Comparison of ENCODE assay signal across 21 mouse cellular contexts in the genomic region with DNA sequence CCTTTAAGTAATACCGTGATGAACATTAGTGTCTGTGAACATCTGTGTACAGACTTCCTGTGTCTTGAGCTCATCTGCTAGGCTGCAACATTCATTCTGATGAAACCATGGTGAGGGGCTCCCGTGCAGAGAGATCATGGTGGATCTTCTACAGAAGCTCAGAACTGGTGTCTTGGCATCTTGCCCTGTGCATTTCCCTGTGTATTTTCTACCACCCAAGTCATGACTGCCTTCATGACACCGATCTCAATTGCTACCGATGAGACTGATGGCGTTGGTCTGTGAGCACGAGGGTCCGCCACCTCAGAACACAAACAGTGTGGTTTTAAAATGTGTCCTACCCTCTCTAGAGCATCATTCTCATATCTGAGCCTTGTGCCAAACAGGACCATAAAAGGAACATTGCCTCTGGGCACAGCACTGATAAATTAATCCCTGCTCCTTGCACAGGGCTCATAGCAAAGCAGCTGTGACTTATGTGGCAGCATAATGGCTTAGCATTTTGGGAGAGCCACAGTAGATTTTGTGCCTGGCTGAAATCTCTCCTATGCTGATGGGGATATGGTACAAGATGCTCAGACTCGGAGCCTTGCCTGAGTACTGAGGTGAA.
DNase-seq lines count a peak whose midpoint lies in the region; ATAC-seq lines count a peak whose summit lies in the region.
"Had no signal": no experiment of that assay in that cellular context is flagged by ENCODE, and none has a peak within 500 bp of the region (broad histone marks: within the 10 kb centered on the region; RNA-seq: fewer than 3 reads in every experiment).

No protein-coding gene starts in this region.

- no peaks in the 10 kb centered on the region for H3K36me3 ChIP-seq in forebrain, embryonic 15.5 days
- H3K36me3 ChIP-seq in forebrain, embryonic 12.5 days (replicated peaks): no peaks in the 10 kb centered on the region
- no peaks in the 10 kb centered on the region for H3K36me3 ChIP-seq in neural tube, embryonic 12.5 days
- no peaks in the 10 kb centered on the region for H3K36me3 ChIP-seq in midbrain, embryonic 14.5 days (ENCODE audit: control insufficient read depth, insufficient read depth, low read length)
- H3K36me3 ChIP-seq in liver, embryonic 11.5 days (ENCODE audit: control insufficient read depth, insufficient read depth, low read length): no peaks in the 10 kb centered on the region
- H3K36me3 ChIP-seq: embryonic facial prominence, embryonic 12.5 days had no signal

- DNase-seq in neural tube, embryonic 10.5 days (ENCODE audit: extremely low spot score, low spot score): no peak
- peak; percentile 68 for DNase-seq in midbrain, embryonic 14.5 days
- no peak for DNase-seq in embryo, embryonic 9.5 days (ENCODE audit: extremely low spot score)
- DNase-seq in liver, embryonic 11.5 days (ENCODE audit: low spot score): no peak
- DNase-seq: adrenal gland, postnatal 25 days; B cell, adult 2 months; gastrocnemius, postnatal 14 days; heart, adult 2 months; kidney, adult 8-10 months; kidney, postnatal 25 days; liver; lung, adult 2 months; lung, postnatal 4 days; right cerebral cortex, adult 18-20 months had no signal

- H3K9ac ChIP-seq in forebrain, embryonic 15.5 days (replicated peaks): no peak overlapping the region
- no peak overlapping the region for H3K9ac ChIP-seq in forebrain, embryonic 12.5 days
- no peak overlapping the region for H3K9ac ChIP-seq in neural tube, embryonic 12.5 days
- H3K9ac ChIP-seq in midbrain, embryonic 14.5 days (replicated peaks; ENCODE audit: low read length): no peak overlapping the region
- H3K9ac ChIP-seq in liver, embryonic 11.5 days (ENCODE audit: low read depth, low read length): no peak overlapping the region
- H3K9ac ChIP-seq: embryonic facial prominence, embryonic 12.5 days had no signal

- no peaks in the 10 kb centered on the region for H3K27me3 ChIP-seq in forebrain, embryonic 15.5 days
- no peaks in the 10 kb centered on the region for H3K27me3 ChIP-seq in forebrain, embryonic 12.5 days
- no peaks in the 10 kb centered on the region for H3K27me3 ChIP-seq in neural tube, embryonic 12.5 days (replicated peaks)
- H3K27me3 ChIP-seq in midbrain, embryonic 14.5 days (ENCODE audit: control insufficient read depth, insufficient read depth, low read length): no peaks in the 10 kb centered on the region
- no peaks in the 10 kb centered on the region for H3K27me3 ChIP-seq in liver, embryonic 11.5 days (replicated peaks; ENCODE audit: control insufficient read depth, insufficient read depth, low read length)
- H3K27me3 ChIP-seq: embryonic facial prominence, embryonic 12.5 days had no signal

- 0 out of 2 replicates have a peak overlapping the region, but pooled peaks have one; percentile 3 for H3K27ac ChIP-seq in forebrain, embryonic 15.5 days (replicated peaks)
- H3K27ac ChIP-seq in forebrain, embryonic 12.5 days: no peak overlapping the region
- H3K27ac ChIP-seq in neural tube, embryonic 12.5 days: no peak overlapping the region
- peak overlapping the region; percentile 6 for H3K27ac ChIP-seq in midbrain, embryonic 14.5 days (replicated peaks; ENCODE audit: low read depth, low read length)
- no peak overlapping the region for H3K27ac ChIP-seq in liver, embryonic 11.5 days (ENCODE audit: low read depth, low read length)
- H3K27ac ChIP-seq: embryonic facial prominence, embryonic 12.5 days; heart, adult 2 months had no signal

- no peak overlapping the region for H3K4me2 ChIP-seq in forebrain, embryonic 15.5 days (replicated peaks)
- no peak overlapping the region for H3K4me2 ChIP-seq in forebrain, embryonic 12.5 days
- H3K4me2 ChIP-seq in neural tube, embryonic 12.5 days (replicated peaks): no peak overlapping the region
- no peak overlapping the region for H3K4me2 ChIP-seq in midbrain, embryonic 14.5 days (ENCODE audit: low read length)
- H3K4me2 ChIP-seq in liver, embryonic 11.5 days: no peak overlapping the region
- H3K4me2 ChIP-seq: embryonic facial prominence, embryonic 12.5 days had no signal

- no peak for ATAC-seq in forebrain, embryonic 15.5 days (replicated peaks)
- no peak for ATAC-seq in forebrain, embryonic 12.5 days (ENCODE audit: low FRiP score)
- 0 out of 2 replicates have a peak, but pooled peaks have one; percentile 25 for ATAC-seq in neural tube, embryonic 12.5 days (ENCODE audit: low FRiP score, low read depth)
- no peak for ATAC-seq in midbrain, embryonic 14.5 days (ENCODE audit: low FRiP score, low TSS enrichment)
- ATAC-seq in liver, embryonic 11.5 days (replicated peaks; ENCODE audit: low FRiP score): no peak
- ATAC-seq: activated CD4-positive, CD25-positive, alpha-beta regulatory T cell, adult 4 months; inflammation-experienced regulatory T-cells, adult 6 months; Patski had no signal

- WGBS in forebrain, embryonic 15.5 days: 78% methylated on average over 8 of the region's 8 CpGs
- WGBS in forebrain, embryonic 12.5 days: 88% methylated on average over 8 of the region's 8 CpGs
- 70% methylated on average over 8 of the region's 8 CpGs for WGBS in neural tube, embryonic 12.5 days
- WGBS in midbrain, embryonic 14.5 days: 70% methylated on average over 8 of the region's 8 CpGs
- 78% methylated on average over 8 of the region's 8 CpGs for WGBS in liver, embryonic 11.5 days

- H3K4me3 ChIP-seq in forebrain, embryonic 15.5 days: no peak overlapping the region
- no peak overlapping the region for H3K4me3 ChIP-seq in forebrain, embryonic 12.5 days (replicated peaks)
- no peak overlapping the region for H3K4me3 ChIP-seq in neural tube, embryonic 12.5 days
- H3K4me3 ChIP-seq in midbrain, embryonic 14.5 days (replicated peaks; ENCODE audit: low read depth, low read length): no peak overlapping the region
- H3K4me3 ChIP-seq in liver, embryonic 11.5 days (ENCODE audit: low read depth, low read length): no peak overlapping the region
- H3K4me3 ChIP-seq: embryonic facial prominence, embryonic 12.5 days; heart, adult 2 months had no signal

- no peaks in the 10 kb centered on the region for H3K9me3 ChIP-seq in forebrain, embryonic 15.5 days
- no peaks in the 10 kb centered on the region for H3K9me3 ChIP-seq in forebrain, embryonic 12.5 days
- H3K9me3 ChIP-seq in neural tube, embryonic 12.5 days: no peaks in the 10 kb centered on the region
- no peaks in the 10 kb centered on the region for H3K9me3 ChIP-seq in midbrain, embryonic 14.5 days (ENCODE audit: control insufficient read depth, low read length)
- no peaks in the 10 kb centered on the region for H3K9me3 ChIP-seq in liver, embryonic 11.5 days (ENCODE audit: control insufficient read depth, low read length)
- H3K9me3 ChIP-seq: embryonic facial prominence, embryonic 12.5 days had no signal

- H3K4me1 ChIP-seq in forebrain, embryonic 15.5 days: peaks cover 14% of the 10 kb centered on the region
- peaks cover 16% of the 10 kb centered on the region; the same call in 1 of the 2 replicates for H3K4me1 ChIP-seq in forebrain, embryonic 12.5 days
- H3K4me1 ChIP-seq in neural tube, embryonic 12.5 days: peaks cover 12% of the 10 kb centered on the region
- peaks cover 26% of the 10 kb centered on the region for H3K4me1 ChIP-seq in midbrain, embryonic 14.5 days (ENCODE audit: control insufficient read depth, insufficient read depth, low read length)
- H3K4me1 ChIP-seq in liver, embryonic 11.5 days (replicated peaks; ENCODE audit: control insufficient read depth, insufficient read depth, low read length): peaks cover 3% of the 10 kb centered on the region
- H3K4me1 ChIP-seq: embryonic facial prominence, embryonic 12.5 days had no signal

Comparison
In these comparisons a context has a peak if more than half of its experiments do, and no peak if none do; other contexts are left out.
1. H3K27ac ChIP-seq: peak in forebrain, embryonic 15.5 days (single experiment) and midbrain, embryonic 14.5 days (single experiment); none in forebrain, embryonic 12.5 days (single experiment), neural tube, embryonic 12.5 days (single experiment) and liver, embryonic 11.5 days (single experiment).